Mouse (Mus musculus) lung, adult 2 months (tissue): ENCODE measurements at regions not wholly inside any gene's neighbourhood (a gene's known extent, or its start where the extent isn't known, plus 50 kb on each side); places are given as distances from the start of the nearest gene placed in this dataset.

ENCODE experiments used
- CTCF ChIP-seq: fragments of 200-500 bp; IDR thresholded peaks from 2 replicates; pipeline ENCODE4 v1.5.1; 2011; ENCODE audit warnings: mild to moderate bottlenecking, low read length, control low read depth; ENCODE audit not compliant: insufficient read depth
- POLR2A ChIP-seq: fragments of 200-500 bp; IDR thresholded peaks from 2 replicates; pipeline ENCODE4 v1.6.1; 2011; ENCODE audit warnings: low read depth, mild to moderate bottlenecking, control low read depth, low read length, borderline replicate concordance; ENCODE audit errors: extremely low read depth

DNA sequence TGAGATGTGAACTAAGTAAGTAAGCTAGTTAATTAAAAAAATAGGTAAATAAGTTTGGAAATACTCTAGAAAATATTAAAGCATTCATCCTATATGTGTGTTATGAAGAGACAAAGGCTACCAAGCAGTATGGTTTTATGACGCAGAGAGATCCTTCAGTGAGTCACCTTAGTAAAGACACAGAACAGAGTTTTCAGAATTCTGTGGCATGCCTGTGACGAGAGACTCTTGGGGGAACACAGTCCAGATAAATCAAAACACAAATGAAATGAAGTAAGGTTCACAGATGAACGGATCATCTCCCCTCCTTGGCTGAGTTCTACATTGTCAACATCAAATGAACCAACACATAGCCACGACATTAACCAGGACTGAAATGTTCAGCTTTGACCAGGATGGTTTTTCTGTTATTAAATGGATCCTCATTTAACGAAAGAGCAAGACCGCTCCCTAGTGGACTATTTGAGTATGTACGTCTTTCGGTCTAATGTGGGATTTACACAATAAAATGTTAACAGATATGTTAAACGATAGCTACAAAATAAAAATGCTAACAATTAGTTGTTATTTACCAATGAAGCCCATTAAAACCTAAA lies 542.1 kb upstream of the Adam24 start:
- TF ChIP-seq POLR2A: no peak
- no peak for TF ChIP-seq CTCF
